Mouse (Mus musculus): ENCODE data around the gene Coasy.
"Not testable (repeated sequence)": the region's sequence is repeated elsewhere in the genome, so short reads cannot be mapped to it uniquely, and the experiment has no call there.

Coasy gene

GRCm38 (mm10) chr11:101087682-101088055 lies 5.3 kb downstream of the Coasy start:
- no peak for DNase-seq (ENCODE audit: low read depth, low spot score)

GRCm38 (mm10) chr11:101089931-101090330 lies 7.6 kb downstream of the Coasy start:
- DNase-seq (ENCODE audit: low read depth, low spot score): no peak

GRCm38 (mm10) chr11:101094930-101095313 lies 12.6 kb downstream of the Coasy start:
- DNase-seq (ENCODE audit: low read depth, low spot score): no peak

GRCm38 (mm10) chr11:101095314-101096024 lies 13.1 kb downstream of the Coasy start, which contains the start of gene Psmc3ip:
TSS of gene Psmc3ip (minus strand) at chr11:101095436.
- peak; percentile 93 for DNase-seq (ENCODE audit: low read depth, low spot score)

- DNase-seq (ENCODE audit: low read depth, low spot score): no peak
Observed at GRCm38 (mm10) chr11:101098231-101098630, 15.9 kb downstream of the Coasy start.

GRCm38 (mm10) chr11:101103011-101103410 lies 20.6 kb downstream of the Coasy start:
- no peak for DNase-seq (ENCODE audit: low read depth, low spot score)

- DNase-seq (ENCODE audit: low read depth, low spot score): no peak
Observed at GRCm38 (mm10) chr11:101109351-101109750, 27.0 kb downstream of the Coasy start.

GRCm38 (mm10) chr11:101110708-101111107 lies 28.3 kb downstream of the Coasy start:
- no peak for DNase-seq (ENCODE audit: low read depth, low spot score)

GRCm38 (mm10) chr11:101111178-101111577 lies 28.8 kb downstream of the Coasy start:
- no peak for DNase-seq (ENCODE audit: low read depth, low spot score)

GRCm38 (mm10) chr11:101112186-101112585 lies 29.8 kb downstream of the Coasy start:
- no peak for DNase-seq (ENCODE audit: low read depth, low spot score)

GRCm38 (mm10) chr11:101115564-101115963 lies 33.2 kb downstream of the Coasy start:
- DNase-seq (ENCODE audit: low read depth, low spot score): no peak

GRCm38 (mm10) chr11:101118105-101118504 lies 35.7 kb downstream of the Coasy start:
- DNase-seq (ENCODE audit: low read depth, low spot score): no peak

GRCm38 (mm10) chr11:101119131-101119760 lies 36.9 kb downstream of the Coasy start:
- peak; percentile 27 for DNase-seq (ENCODE audit: low read depth, low spot score)

GRCm38 (mm10) chr11:101119761-101120544 lies 37.6 kb downstream of the Coasy start, which contains the start of the genes Retreg3 and Tubg1:
TSS of gene Retreg3 (minus strand) at chr11:101119893.
TSS of gene Tubg1 (plus strand) at chr11:101119938.
- DNase-seq (ENCODE audit: low read depth, low spot score): peak; percentile 99

GRCm38 (mm10) chr11:101120545-101121188 lies 38.3 kb downstream of the Coasy start:
- DNase-seq (ENCODE audit: low read depth, low spot score): no peak

- not testable (repeated sequence) for DNase-seq (ENCODE audit: low read depth, low spot score)
Observed at GRCm38 (mm10) chr11:101124494-101124893, 42.1 kb downstream of the Coasy start.

- not testable (repeated sequence) for DNase-seq (ENCODE audit: low read depth, low spot score)
Observed at GRCm38 (mm10) chr11:101125008-101125407, 42.6 kb downstream of the Coasy start.

GRCm38 (mm10) chr11:101127075-101127474 lies 44.7 kb downstream of the Coasy start:
- no peak for DNase-seq (ENCODE audit: low read depth, low spot score)

GRCm38 (mm10) chr11:101128996-101129577 lies 46.7 kb downstream of the Coasy start:
- no peak for DNase-seq (ENCODE audit: low read depth, low spot score)

- DNase-seq (ENCODE audit: low read depth, low spot score): no peak
Observed at GRCm38 (mm10) chr11:101130056-101130756, 47.8 kb downstream of the Coasy start.

- DNase-seq (ENCODE audit: low read depth, low spot score): no peak
Observed at GRCm38 (mm10) chr11:101131187-101131586, 48.8 kb downstream of the Coasy start.
